Mouse (Mus musculus) T-helper 2 cell (primary cell): ENCODE measurements around the gene Rdh7.
"Not testable (repeated sequence)": the region's sequence is repeated elsewhere in the genome, so short reads cannot be mapped to it uniquely, and the experiment has no call there.

Source experiments
- in situ Hi-C: fragments of 300-600 bp; cut with MboI, MseI; formaldehyde crosslinking; loops from one replicate; pipeline ENCODE4 v1.15.1; 2025; ENCODE audit warnings: high pct_unique_total_duplicates

Rdh7 gene

GRCm38 (mm10) chr10:127888605-127889004 lies at the start of gene Rdh7:
TSS of gene Rdh7 (minus strand) at chr10:127888817.
- in situ Hi-C loops: no loop called here

- in situ Hi-C loops: loop anchor here (5.0 kb wide), 1 partner anchor 100 kb away; no protein-coding TSS in a partner anchor
Measured at GRCm38 (mm10) chr10:127937428-127938010, 48.9 kb upstream of the Rdh7 start.

- in situ Hi-C loops: loop anchor here (5.0 kb wide), 1 partner anchor 100 kb away; no protein-coding TSS in a partner anchor
Measured at GRCm38 (mm10) chr10:127936747-127937409, 48.3 kb upstream of the Rdh7 start.

DNA sequence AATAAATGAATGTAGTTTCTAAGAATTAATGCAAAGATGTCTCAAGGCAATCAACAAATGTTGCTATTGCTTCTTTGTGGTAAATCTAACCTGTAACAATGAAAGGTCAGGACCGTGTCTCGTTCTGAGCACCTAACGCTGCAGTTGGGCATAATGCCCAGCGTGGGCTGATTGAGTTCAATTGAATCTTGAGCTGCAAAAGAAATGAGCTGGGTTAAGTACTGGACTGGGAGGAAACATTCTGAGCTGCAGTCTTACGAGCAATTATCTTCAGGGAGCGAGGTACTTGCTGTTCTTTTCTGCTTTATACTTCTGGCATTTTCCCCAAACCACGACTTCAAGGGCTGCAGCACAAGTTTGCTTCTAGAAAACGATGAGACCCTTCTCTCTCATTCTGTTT lies 47.7 kb upstream of the Rdh7 start:
- in situ Hi-C loops: loop anchor here (5.0 kb wide), 1 partner anchor 99 kb away; no protein-coding TSS in a partner anchor

DNA sequence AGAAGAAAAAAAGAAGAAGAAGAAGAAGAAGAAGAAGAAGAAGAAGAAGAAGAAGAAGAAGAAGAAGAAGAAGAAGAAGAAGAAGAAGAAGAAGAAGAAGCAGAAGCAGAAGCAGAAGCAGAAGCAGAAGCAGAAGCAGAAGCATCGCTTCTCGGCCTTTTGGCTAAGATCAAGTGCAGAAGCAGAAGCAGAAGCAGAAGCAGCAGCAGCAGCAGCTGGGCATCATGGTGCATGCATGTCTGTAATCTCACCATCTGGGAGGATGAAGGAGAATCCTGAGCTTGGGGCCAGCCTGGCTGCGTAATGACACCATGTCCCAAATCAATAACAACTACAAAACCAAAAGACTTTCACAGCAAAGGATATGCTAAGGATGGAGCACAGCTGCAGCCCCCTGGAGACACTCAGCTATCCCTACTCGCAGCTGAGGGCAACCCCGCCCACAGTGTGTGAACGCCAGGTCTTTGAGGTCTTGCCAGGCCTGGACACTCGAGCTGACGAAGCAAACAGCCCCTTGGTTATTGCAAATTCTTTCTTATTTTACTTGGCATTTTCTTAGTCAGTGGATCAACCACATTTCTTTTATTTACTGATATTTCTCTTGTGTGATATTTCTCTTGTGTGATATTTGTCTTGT lies 43.8 kb upstream of the Rdh7 start:
- in situ Hi-C loops: no loop called here

- in situ Hi-C loops: no loop called here
Measured at GRCm38 (mm10) chr10:127927737-127928136, 39.1 kb upstream of the Rdh7 start.

DNA sequence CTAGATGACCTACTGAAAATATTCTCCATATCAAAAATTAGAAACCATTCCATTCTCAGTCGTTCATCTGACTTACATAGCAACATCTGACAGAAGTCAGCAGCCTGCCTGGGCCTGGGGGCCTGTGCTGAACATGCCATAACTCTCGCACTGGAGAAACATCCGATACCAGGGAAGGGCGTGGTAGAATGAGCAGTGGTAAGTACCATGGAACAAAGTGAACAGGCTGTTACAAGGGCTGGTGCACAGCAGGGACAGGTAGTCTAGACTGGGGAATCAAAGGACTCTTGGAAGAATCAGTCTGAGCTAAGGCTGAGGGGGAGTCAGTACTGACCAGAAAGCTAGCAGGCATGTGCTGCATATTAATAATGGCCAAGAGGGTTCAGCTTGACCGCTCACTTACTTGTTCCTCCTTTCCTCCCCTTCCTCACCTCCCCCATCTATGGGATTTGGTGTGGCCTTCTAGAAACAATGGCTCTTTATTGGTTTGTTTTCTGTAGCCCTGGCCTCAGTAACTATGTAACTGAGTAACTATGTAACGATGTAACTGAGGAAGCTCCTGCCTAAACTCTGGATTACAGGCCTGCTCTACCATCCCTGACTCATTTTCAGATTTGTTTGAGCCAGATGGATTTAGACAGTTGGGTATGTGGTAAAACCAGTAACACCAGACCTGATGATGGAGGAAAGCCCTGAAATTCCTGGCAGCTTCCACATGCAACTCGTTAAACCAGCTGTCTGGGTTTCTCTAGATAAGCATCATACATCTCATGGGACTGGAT lies 36.2 kb upstream of the Rdh7 start:
- in situ Hi-C loops: no loop called here

DNA sequence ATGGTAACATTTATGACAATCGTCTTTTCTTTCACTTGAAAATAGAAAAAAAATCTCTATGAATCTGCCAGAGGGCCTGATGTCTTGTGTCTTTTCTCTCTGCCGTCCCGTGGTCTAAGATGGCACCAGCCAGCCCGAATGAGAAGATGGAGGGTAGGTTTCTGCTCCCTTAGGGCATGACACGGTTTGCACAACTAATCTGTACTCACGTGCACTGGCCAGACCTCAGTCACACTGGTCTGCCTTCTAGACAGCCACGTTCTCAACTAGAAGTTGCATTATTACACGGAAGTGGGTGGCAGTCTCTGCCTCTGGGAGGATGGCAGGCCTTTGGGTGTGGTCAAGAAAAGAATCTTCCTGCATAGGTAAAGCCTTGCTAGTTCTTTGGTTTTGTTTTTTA lies 34.4 kb upstream of the Rdh7 start:
- in situ Hi-C loops: no loop called here

DNA sequence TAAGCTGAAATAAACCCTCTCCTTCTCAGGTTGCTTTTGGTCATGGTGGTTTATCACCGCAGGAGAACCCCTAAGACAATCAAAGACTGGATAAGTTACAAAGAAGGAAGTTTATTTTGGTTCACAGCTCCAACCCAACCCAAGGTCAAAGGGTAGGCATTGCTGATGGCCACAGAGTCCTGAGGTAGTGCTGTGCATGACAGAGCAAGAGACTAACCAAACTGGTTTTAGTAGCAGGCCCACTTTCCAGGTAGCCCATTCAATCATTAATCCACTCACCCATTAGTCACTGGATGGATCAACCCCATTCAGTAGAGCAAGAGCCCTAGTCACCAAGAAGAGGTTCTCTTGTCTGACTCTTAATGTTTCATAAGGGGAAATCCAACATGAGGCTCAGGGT lies 33.6 kb upstream of the Rdh7 start:
- in situ Hi-C loops: no loop called here

DNA sequence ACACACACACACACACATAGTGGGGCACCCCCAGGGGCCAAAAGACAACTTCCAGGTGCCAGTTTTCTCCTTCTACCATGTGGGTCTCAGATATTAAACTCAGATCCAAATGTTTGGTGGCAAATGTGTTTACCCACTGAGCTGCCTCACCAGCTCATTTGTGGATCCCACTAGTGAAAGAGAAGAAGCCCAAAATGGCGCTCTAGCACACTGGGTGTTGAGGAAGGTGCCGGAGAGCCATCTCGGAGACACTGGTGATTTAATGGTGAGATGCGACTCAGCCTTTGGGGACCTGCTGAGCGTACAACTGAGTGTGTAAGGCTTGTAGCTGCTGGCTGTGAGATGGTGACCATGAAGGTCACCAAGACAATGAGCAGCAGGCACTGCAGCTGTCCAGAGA lies 29.0 kb upstream of the Rdh7 start:
- in situ Hi-C loops: no loop called here

GRCm38 (mm10) chr10:127917183-127917582 lies 28.6 kb upstream of the Rdh7 start:
- in situ Hi-C loops: not testable (repeated sequence)

DNA sequence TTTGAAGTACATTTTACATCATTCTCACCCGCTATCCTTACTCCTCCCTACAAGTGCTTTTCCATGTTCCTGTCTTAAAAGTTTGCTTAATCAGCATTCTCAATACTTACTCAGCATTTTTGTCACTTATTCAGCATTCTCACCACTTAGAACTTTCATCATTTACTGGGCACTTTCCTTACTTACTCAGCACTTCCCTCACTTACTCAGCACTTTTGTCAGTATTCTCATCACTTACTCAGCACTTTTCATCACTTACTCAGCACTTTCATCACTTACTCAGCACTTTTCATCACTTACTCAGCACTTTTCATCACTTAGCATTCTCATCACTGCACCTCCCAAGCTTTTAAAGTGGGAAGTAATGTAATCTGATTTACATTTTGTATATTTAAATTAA lies 27.0 kb upstream of the Rdh7 start:
- in situ Hi-C loops: no loop called here

DNA sequence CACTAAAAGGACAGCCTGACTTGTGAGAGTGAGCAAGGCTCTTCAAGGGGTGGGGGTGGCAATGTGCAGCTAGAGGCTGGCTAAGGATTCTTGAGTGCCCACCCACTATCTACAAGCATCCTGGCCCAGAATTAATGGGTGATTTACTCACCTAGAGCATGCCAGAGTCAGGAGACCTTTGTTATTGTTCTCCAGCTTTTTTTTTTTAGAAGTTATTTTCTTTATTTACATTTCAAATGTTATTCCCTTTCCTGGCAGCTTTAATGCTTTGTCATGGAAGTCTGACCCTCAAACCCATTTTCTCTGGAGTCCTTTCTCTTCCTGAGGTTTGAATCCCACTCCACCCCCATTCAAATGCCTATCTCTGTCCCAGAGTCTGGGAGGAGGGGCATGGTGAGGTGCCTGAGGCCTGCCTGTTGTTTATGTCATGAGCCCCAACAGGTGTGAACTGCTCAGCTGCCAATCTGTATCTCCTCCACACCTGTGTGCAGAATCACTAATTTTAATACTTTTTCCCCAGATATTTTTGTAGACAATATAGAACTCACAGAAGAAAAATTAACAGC lies 18.9 kb upstream of the Rdh7 start:
- in situ Hi-C loops: no loop called here

GRCm38 (mm10) chr10:127906138-127906537 lies 17.5 kb upstream of the Rdh7 start:
- in situ Hi-C loops: no loop called here

DNA sequence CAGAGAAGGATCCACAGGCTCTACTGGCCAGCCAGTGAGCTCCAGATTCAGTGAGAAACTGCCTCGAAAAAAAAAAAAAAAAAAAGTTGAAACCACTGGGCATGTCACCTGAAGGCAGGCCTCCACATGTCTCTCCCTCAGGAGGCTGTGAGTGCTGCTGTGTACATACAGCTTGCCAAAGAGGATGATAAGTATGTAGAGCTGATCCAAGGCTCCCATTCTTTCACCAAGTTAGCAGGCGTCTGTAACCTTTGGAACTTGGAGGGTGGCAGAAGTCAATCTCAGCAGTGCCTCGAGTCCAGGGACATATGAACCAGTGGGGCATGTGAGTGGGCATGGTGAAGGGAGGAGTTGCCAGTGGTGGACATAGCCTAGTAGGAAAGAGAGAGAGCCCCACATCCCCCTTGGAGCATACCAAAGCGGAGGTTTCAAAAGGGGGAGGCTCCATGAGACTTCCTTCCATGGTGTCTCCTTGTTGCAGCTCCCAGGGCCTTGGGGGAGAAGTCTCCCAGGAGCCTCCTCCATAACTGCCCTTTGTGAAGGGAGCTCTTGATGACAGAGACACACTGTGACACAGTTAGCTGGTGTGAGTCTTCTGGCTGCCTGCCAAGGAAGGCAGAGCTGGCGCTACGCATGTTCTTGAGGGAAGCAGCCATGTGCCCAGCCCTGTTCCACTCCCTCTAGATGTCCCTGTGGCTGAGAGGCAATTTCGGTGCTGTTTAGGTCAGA lies 16.3 kb upstream of the Rdh7 start:
- in situ Hi-C loops: no loop called here

- in situ Hi-C loops: no loop called here
Measured at GRCm38 (mm10) chr10:127903116-127903515, 14.5 kb upstream of the Rdh7 start.

DNA sequence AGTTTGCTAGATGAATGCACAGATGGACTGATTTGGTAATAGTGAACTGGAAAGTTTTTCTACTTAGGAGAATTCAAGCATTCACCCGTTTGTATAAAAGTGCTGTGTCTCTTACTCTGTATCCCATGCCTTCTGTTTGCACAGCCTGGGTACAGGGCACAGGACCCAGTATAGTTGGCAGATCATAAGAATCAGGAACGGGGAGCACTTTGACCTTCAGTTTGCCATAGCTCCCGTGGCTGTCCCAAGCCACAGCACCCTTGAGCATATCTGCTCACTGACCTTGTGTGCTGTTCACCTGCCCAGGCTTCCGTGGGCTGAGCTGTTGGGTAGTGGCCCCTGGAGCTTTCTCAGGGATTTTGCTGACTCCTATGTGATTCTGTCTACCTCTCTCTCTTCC lies 13.1 kb upstream of the Rdh7 start:
- in situ Hi-C loops: no loop called here

DNA sequence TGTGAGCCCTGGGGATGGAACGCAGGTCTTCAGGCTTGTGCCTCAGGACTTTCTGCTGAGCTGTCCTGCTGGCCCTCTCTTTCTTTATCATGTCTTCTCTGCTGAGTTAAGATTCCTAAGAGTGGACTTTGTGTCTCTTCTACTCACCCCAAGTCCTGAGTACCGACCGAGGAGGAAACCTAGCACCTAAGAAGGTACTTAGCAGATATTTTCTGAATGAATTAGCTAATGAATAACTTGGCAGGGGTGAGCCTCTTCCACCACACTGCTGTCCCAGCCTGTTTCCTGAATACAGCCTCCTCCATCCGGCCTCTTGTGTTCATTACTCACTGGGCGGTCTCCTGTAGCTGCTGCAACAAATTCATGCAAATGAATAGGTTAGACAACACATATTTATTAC lies 11.2 kb upstream of the Rdh7 start:
- in situ Hi-C loops: no loop called here

GRCm38 (mm10) chr10:127898218-127898617 lies 9.6 kb upstream of the Rdh7 start, which contains the start of gene Sdr9c7:
TSS of gene Sdr9c7 (plus strand) at chr10:127898518.
- in situ Hi-C loops: no loop called here

DNA sequence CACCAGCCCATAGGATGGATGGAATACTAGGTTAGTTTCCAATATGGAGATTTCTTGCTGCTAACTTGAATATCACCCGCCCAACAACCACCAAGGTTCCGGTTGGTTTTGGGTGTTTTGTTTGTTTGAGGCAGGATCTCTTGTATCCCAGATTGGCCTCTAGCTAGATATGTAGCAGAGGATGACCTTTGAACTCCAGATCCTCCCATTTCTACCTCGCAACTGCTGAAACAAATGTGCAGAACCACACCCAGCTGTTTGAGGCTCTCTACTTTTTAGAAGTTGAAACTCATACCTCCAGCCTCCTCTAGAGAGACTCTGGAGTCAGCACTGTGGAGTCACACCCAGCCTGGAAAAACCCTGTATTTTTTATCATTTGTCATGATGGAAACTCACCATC lies 8.9 kb upstream of the Rdh7 start:
- in situ Hi-C loops: no loop called here

GRCm38 (mm10) chr10:127896705-127897104 lies 8.1 kb upstream of the Rdh7 start:
- in situ Hi-C loops: no loop called here
